Mouse (Mus musculus) layer of hippocampus, postnatal 36 days (tissue): ENCODE measurements around the gene Sap18. TPM values are rescaled to one million over a fixed set of nuclear protein-coding genes. Genes with fewer than 3 reads are reported as not detected.
"Not testable (repeated sequence)": the region's sequence is repeated elsewhere in the genome, so short reads cannot be mapped to it uniquely, and the experiment has no call there.

Source experiments
- DNase-seq, 2 experiments: peaks; one replicate each; pipeline ENCODE4 v3.0.0; 2022
- microRNA-seq, 2 experiments: library from miRNA; unstranded; fragments of <30 nt; microRNA quantifications; one replicate each; pipeline ENCODE4 v1.2.0; 2021
- total RNA-seq, 2 experiments: library from RNA; stranded (reverse); gene quantifications; 2 replicates each; pipeline ENCODE4 v1.2.3; 2021

The Sap18 gene
- total RNA-seq, 2 experiments from 2014 or later, result 37.9 to 61.0 TPM

DNA sequence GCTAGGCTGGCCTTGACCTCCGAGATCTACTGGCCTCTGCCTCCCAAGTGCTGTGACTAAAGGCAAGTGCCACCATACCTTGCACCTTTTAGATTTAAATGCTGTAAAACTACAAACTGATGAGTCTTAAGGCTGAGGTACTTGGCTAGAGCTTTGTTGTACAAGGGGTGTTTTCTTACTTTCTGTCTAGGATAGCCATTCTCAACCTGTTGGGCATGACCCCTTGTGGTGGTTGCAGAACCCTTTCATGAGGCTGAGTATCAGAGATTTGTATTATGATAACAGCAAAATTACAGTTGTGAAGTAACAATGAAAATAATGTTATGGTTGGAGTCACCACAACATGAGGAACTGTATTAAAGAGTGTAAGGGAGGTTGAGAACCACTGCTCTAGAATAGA is 29.3 kb downstream of the Sap18 start:
- no peak for DNase-seq

DNA sequence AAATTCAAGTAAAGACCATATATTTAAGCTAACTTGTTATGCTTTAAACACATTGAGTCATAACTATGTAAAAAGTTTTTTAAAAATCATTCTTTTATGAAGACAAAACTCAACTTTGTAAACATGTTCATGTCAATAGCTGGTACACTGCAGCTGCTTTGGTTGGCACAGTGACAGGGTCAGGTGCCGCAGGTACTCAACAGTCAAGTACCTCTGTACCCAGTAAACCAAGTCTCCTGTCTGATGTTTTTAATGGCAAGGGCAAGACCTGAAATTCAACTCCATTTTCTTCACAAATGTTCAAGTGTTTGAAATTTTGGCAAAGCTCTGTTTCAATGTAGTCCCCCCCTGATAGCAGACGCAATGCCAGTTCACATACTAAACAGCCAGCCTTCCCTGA is 35.5 kb downstream of the Sap18 start:
- DNase-seq, result no peak

DNA sequence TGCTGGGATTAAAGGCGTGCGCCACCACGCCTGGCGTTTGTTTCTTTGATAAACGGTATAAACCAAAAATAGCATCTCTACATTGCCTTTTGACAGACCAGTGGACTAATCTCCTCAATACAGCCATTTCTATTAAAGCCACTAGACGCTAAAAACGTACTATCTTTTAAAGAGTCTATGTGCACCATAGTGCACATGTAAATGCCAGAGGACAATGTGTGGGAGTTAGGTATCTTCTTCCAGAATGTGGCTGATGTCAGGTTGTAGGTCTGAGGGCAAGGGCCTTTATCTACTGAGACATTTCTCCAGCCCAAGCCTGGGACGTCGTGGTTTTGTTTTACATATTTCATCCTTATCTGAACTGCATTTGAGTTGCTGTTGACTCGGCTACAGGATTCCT is 37.2 kb downstream of the Sap18 start:
- DNase-seq, result no peak

DNA sequence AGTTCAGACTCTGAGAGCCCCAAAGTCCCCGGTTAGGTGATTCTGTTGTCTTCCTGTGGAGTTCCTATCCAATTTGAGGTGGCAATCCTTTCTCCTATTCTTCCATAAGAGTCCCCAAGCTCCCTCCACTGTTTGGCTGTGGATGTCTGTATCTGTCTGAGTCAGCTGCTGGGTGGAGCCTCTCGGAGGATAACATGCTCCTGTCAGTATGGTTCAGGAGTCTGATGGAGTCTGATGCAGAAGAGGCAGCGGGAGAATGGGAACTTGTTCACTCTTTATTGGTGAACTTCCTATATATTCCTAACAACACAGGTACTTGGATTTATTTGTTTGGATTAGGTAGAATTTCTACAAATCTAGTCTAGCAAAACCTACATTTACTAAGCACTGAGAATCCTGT is 46.6 kb downstream of the Sap18 start:
- no peak for DNase-seq

DNA sequence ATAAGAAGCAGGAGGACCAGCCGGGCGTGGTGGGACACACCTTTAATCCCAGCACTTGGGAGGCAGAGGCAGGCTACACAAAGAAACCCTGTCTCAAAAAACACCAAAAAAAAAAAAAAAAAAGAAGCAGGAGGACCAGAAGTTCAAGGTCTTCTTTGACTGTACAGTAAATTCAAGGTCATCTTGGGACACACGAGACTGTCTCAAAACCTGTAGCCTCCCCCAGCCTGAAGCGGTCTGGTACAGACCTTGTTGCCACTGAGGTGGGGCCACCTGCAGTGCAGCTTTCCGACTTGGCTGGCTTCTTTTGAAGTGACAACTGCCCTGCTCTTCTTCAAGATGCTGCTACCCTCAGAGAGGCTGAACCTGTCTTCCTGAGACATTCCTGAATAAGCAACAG is 50.1 kb downstream of the Sap18 start:
- not testable (repeated sequence) for DNase-seq

DNA sequence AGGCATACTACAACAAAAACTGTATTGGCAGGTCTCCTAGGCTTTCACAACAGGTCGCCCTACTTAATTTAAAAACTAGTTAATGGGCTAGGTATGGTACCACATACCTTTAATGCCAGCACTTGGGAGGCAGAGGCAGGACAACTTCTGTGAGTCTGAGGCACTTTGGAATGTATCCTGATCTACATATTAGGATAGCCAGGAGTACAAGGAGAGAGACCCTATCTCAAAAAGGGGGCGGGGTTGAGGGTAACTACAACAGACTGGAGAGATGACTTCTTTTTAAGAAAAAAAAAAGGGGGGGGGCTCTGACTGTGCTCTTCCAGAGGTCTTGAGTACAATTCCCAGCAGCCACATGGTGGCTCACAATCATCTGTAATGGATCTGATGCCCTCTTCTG is 50.7 kb downstream of the Sap18 start:
- no peak for DNase-seq

DNA sequence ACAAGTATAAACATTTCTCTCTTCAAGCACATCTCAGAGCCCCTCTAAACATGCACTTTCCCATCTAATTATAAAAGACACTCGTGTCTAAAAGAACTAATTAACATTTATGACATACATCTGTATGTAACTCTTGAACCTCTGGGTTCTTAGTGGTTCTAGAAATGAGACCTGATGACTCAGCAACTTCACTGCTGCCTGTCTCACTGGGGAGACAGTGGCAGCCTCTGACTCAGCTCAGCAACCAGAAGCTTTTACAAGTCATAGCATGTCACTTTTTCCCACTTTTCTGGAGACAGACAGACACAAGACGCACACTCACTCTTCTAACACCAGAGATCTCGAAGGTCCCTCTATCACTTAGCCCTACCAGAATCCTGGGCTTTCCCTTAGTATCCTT is 52.4 kb downstream of the Sap18 start:
- no peak for DNase-seq

DNA sequence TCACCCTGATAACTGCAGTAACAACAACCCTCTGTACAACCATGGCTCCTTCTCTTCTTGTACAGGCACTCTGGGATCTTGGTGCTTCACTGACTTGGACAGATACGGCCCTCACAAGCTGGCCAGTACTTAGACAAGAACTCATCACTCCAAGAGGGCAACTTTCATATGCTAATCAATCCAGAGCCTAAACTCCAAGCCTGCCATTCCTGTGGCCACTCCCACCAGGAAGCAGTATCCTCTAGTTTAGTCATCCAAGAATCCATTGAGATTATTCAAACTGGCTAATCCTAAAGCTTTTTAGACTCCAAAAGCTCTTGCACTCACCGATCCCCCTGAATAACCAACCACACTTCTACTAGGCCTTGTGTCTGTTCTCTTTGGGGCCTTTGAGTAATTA is 55.0 kb downstream of the Sap18 start:
- no peak for DNase-seq

DNA sequence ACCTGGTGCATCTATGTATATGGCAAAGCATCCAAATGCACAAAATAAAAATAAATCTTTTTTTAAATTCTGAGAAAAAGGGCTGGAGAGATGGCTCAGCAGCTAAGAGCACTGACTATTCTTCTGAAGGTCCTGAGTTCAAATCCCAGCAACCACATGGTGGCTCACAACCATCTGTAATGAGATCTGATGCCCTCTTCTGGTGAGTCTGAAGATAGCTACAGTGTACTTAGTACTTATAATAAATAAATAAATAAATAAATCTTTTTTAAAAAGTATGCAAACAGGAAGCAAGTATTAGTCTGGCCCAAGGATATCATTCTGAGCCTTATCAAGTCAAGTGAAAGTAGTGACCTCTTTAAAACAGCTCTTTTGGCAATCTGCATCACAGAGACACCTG is 58.1 kb downstream of the Sap18 start:
- DNase-seq, result not testable (repeated sequence)

Small RNA genes within 50 kb of the gene (microRNA-seq; reads per million reads assigned to microRNA genes)
- 0.85 to 0.90 reads per million in 2 experiments for gene Mir3077

Other genes with a start within 250 kb of the Sap18 start
- gene Eef1akmt1, start 226.6 kb upstream of the Sap18 start, total RNA-seq, result 10 to 100 TPM; 36.8 to 37.7 TPM
- gene Xpo4, start 132.8 kb upstream of the Sap18 start, total RNA-seq, result 10 to 100 TPM; 13.4 to 13.9 TPM
- 1 to 10 TPM in 1 of 2 experiments, under 1 TPM in 1; 0.43 to 4.5 TPM for gene Gm49361, start 52.1 kb upstream of the Sap18 start, total RNA-seq
- 10 to 100 TPM; 45.5 to 46.1 TPM for gene Lats2, start 39.8 kb upstream of the Sap18 start, total RNA-seq
- 1 to 10 TPM in 1 of 2 experiments, under 1 TPM in 1; 0.83 to 1.1 TPM for gene Ska3, start 28.0 kb downstream of the Sap18 start, total RNA-seq
- 10 to 100 TPM; 72.8 to 75.2 TPM for gene Mrpl57, start 28.1 kb downstream of the Sap18 start, total RNA-seq
- gene Zdhhc20, start 92.1 kb downstream of the Sap18 start, total RNA-seq, result 10 to 100 TPM; 41.5 to 41.6 TPM
- gene Micu2, start 201.1 kb downstream of the Sap18 start, total RNA-seq, result 10 to 100 TPM; 20.3 to 21.1 TPM